Mouse (Mus musculus) CH12F3 (cell line): ENCODE data around the gene Mtmr2.

Source experiments
- in situ Hi-C: fragments of 300-500 bp; cut with MboI; formaldehyde crosslinking; loops from 2 replicates; pipeline ENCODE4 v1.14.3; 2020; ENCODE audit warnings: low sequenced_read_pairs

Mtmr2 gene

DNA sequence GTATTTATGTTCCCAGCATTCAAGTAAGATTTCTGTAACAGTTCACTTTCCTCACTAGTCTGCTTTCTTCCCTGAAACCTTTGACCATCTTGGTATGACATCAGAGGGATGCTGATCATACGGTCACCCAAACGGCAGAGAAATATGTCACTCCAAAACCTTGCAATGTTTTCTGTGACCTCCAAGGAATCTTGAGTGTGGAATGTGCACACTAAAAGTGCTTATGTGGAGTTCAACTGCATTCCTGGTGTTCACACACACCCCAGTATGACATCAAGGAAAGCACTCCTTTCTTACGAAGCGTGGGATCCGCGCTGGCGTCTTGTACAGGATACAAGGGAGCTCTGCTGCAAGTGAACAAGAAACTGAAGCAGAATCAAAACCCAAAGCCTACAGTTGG is 58.6 kb downstream of the Mtmr2 start:
- in situ Hi-C loops, result no loop called here

DNA sequence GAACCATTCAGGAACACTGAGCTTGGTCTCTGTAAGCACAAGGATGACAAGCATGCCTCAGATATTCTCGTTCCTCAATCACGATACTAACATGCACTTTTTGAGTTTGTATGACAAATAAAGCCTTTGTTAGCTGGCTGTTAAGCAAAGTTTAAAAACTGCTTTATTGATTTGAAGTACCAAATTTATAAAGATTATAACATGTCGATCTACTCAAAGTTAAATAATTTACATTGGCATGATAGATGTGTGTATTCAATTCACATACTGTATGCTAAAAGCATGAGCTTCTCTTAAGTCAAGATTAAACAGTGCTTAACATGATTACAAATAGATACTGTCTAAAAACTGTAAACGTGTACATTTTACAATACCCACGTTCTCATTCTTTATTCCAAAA is 59.4 kb downstream of the Mtmr2 start:
- in situ Hi-C loops, result no loop called here

DNA sequence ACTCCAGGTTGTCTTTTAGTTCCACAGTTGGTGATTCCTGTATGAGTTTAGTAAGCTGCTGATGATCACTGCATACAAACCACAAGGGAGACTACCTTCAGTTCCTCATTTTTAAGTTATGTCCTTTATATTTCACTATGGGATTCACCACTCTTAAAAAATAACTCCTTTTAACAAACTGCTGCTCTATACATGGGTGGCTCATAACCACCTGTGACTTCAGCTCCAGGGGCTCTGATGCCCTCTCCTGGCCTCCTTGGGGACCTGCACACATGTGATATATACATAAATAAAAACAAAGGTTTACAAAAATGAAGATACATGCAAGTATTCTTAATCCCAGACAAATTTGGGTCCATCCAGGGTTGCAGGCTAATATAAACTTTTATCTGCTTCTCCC is 61.7 kb downstream of the Mtmr2 start:
- in situ Hi-C loops, result no loop called here

DNA sequence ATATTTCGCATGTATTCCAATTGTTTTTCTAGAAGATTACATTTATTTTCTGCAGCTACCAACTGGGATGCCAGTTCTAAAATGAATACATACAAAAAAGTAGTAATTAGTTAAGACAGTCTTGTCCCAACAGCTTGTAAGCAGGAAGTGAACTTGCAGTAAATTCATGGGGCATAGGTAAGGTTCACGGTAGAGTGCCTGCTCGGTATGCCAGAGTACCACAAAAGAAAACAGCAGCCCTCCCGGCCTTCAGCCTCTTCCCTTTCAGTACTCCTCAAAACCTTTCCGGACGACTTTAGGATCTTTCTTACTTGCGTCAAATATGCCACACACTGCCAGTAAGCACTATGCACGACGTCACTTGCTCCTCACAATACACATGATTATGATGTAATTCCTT is 70.2 kb downstream of the Mtmr2 start:
- in situ Hi-C loops, result no loop called here

DNA sequence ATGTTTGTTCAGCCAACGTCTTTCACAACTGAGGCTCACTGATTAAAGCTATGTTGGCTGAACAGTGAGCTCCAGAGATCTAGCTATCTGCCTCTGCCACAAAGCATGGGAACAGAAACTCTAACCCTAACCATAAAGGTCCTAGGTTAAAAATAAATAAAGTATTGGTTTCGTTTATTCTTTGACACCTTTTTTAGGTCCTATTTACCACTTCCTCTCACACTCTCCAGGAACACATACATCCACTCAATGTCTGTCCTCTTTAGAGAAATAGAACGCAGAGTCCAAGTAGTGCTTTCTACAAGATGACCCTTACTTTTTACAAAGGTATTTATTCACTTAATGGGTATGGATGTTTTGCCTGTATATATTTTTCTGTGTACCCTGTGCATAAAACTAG is 72.6 kb downstream of the Mtmr2 start:
- in situ Hi-C loops, result no loop called here

DNA sequence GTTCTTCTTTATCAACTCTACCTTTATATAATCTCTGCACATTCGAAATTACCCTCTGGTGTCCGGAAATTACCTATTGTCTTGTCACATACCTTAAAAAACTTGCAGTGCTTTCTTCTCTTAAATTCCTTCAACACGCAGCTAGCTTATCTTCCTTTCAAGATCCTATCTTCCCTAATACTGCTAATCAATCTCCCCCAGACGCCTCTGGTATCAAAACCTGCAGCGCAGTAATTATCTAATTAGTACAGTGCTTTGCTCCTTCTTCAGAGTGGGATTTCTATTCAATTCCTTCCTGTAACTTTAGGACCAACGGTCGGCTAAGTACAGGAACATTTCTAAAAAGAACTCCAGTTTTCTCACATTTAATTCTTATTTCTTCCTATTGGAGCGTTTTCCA is 77.7 kb downstream of the Mtmr2 start:
- in situ Hi-C loops, result no loop called here

DNA sequence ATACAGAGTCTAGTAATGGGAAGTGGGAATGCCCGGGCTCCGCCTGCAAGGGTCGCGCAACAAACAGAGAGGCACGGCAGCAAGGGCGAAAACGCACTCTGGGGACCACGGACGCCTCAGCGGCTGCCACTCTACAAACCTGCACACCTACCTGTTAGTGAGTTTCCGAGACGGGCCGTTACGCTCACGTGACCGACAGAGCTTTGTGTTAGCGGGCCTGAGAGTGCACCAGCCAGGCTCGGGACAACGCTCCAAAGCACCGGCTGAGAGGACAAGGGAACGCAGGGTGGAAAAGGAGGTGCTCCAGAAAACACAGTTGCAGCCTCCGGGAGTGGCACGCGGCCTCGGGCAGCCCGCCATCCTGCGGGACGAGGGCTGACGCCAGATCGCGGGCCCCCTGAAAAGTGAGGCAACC is 78.2 kb downstream of the Mtmr2 start:
- in situ Hi-C loops, result no loop called here

DNA sequence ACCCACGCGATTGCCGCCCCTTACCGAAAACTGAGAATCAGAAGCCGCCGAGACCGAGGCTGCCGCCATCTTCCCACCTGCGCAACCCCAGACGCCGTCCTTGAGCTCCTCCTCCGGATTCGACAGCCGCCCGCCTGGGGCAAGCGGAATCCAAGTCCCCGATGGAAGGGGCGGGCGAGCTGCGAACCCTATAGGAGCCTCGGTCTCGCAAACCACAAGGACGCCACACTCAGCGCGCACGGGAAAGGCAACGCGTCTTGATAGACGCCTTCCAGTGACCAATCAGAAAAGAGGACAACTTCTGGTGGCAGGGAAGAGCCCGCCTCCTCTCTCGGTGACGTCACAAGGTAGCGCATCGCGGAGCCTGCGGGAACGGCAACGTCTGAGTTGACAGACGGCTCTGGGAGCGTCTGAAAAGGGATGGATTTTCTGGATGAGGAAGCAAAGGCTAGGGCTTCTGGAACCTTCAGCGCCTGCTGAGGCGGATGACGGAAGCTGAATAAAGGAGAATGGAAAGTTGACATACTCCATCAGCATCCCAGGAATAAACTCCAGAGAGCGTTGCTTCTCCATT is 78.7 kb downstream of the Mtmr2 start, which contains the start of gene Cep57:
Gene Cep57 (minus strand): TSS at position 276 of the 574 bp plus-strand sequence.
- in situ Hi-C loops, result no loop called here

DNA sequence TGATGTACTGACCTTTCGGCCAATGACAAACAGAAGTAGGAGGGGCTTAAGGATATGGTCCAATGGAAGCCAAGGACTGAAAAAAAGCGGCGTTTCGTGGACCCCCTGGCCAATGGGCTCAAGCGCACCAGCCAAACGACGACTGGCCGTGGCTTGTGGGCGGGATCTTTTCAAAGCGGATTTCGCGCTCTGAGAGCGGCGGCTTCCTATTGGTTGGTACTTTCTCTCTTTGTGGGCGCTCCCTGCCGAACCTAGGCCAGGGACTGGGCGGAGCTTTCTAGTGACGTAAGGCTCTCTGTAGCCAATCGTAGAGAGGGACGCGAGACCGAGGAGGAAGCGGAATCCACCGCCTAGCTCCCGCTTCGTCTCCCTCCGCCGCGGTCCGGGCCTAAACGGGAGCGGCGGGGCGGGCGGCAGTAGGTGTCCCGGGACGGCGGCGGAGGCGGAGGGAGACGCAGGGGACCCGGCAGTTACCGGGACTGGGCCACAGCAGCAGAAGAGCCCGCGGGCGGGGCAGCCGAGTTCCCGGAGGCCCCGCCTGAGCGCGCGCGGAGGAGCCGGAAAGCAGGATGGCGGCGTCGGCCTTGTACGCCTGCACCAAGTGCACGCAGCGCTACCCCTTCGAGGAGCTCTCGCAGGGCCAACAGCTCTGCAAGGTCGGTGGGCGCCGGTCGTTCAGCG is 79.3 kb downstream of the Mtmr2 start, which contains the start of gene Fam76b:
Gene Fam76b (plus strand): TSS at position 311 of the 681 bp plus-strand sequence.
- in situ Hi-C loops, result no loop called here

DNA sequence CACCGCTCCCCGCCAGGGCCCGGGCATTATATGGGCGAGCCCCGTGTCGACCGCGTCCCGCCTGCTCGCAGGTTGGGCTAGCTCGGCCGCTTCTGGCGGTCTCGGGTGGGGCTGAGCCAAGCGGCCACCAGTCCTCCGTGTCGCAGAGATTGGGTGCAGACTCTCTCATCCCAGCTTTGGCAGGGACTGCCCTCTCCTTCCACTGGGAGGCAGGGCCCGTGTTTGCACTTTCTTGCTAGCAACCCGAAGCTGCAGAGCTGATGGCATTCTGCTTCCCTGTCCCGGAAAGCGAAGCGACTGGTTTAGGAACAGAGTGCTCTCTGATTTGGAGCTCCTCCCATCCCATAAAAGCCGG is 79.9 kb downstream of the Mtmr2 start:
- in situ Hi-C loops, result no loop called here

DNA sequence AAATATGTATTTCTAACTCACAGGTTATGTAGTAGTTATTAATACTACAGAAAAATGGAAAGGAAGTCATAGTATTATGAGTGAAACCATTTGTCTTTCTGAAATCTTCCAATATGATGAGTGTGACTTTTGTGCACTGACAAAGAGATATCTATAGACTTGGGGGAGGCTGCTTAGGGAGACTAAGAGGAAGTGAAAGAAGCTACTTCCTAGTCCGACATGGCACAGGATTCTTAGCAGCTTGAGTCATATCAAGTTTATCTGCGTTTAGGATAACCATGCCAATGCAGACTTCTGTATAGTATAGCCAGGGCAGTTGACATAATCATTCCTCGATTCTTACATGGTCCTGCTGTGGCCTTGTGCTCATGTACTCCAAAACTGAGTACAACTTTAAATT is 87.0 kb downstream of the Mtmr2 start:
- in situ Hi-C loops, result no loop called here

DNA sequence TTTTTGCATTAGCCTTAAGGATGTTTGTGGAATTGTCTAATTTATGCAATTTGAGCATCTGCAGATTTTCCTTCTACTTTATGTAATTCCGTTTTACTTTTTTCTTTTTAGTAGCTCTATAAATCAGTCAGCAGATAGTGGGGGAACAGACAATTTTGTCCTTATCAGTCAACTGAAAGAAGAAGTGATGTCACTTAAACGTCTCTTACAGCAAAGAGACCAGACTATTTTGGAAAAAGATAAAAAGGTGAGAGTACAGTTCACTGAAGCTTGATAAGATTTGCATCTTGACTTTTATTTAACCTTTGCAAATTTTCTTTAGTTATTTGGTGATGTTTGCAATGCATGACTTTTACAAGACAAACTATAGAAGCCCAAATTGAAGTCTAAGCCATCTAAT is 88.5 kb downstream of the Mtmr2 start:
- in situ Hi-C loops, result no loop called here

DNA sequence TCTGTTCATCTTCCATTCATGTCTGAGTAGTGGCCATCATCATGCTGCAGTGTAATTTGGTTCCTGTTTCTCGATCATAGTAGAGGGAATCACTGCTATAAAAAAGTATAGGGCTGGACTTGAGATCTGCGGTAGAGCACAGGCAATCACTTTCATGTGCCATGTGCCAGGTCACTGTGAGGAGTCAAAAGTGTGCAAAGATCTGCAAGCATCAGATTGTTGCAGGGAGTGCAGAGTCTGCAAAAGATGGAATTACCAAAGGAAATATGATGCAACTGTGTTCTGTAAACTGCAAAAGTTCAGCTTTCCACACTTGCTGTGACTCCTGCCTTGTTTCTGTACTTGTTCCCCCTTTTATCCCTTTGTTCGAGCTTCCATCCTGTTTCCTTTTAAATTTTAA is 99.4 kb downstream of the Mtmr2 start:
- in situ Hi-C loops, result no loop called here

DNA sequence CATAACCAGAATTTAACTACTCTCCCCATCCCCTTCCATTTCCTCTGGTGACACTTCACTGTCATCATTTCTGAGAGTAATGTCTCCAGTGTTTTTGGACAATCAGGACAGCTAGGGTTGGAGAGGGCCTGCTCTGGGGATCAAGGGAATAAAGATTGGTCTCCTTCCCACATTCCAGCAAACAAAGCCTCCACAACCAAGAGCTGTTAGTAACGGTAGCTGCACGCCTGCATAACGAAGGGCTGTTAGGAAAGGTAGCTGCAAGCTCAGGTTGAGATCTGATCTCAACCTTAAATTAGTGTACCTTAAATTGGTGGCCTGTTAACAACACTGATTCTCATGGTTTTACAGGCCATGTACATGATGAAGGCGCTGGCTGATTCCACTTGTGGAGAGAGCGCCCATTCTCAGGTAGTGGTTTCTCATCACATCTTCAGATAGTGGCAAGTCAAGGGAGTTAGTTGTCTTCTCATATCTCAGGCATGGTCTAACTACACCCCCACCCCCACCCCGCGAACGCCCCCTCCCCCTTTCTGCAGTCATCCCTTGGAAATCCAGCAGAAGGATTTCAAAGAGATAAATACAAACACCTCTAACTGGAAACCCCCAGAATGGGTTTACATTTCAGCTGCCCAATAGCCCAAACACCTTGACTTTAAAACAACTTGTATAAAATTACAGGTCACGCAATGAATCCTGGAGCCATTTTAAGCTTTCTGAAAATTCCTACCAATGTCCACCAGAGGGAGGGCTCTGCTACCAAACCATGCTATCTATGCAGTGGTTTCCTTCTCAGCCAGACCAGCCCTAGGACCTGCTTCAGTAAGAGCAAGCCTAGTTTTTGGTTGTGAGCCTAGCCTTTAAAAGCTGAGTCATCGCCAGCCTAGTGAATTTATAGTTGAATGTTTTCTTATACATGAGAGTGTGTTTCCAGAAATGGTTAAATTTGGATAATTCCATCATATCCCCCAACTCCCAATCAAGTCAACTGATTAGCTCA is 100.6 kb downstream of the Mtmr2 start:
- in situ Hi-C loops, result no loop called here

DNA sequence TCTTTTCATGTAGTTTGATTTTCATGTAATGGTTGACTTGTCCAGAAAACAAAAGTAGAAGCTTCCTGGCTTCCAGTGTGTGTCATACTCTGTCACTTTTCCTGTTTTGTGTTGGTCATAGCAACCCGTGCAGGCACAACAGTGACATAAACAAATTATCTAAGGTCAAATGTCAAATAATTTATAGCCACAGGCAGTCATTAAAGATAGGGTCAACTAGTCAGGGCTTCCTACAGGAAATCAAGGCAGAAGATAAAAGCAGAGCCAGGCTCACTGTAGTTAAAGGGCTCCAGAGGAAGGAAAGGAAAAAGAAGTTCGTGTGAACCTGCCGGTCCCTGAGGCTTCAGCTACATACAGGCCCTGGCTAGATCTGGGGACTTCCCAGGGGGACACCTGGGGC is 105.7 kb downstream of the Mtmr2 start:
- in situ Hi-C loops, result no loop called here
